Mouse (Mus musculus) thymus, postnatal 10 days (tissue): ENCODE data around the gene Parp16.
A peak's percentile ranks its signal among the peaks of the same experiment; 100 is the strongest.
"Not testable (repeated sequence)": the region's sequence is repeated elsewhere in the genome, so short reads cannot be mapped to it uniquely, and the experiment has no call there.

Experiments
- DNase-seq, 2 experiments: peaks; one replicate each; pipeline ENCODE4 v3.0.0; 2021; ENCODE audit warnings: low spot score in 2 of 2

Gene Parp16

GRCm38 (mm10) chr9:65178336-65179213 is 16.6 kb upstream of the Parp16 start:
- DNase-seq: no peak

DNA sequence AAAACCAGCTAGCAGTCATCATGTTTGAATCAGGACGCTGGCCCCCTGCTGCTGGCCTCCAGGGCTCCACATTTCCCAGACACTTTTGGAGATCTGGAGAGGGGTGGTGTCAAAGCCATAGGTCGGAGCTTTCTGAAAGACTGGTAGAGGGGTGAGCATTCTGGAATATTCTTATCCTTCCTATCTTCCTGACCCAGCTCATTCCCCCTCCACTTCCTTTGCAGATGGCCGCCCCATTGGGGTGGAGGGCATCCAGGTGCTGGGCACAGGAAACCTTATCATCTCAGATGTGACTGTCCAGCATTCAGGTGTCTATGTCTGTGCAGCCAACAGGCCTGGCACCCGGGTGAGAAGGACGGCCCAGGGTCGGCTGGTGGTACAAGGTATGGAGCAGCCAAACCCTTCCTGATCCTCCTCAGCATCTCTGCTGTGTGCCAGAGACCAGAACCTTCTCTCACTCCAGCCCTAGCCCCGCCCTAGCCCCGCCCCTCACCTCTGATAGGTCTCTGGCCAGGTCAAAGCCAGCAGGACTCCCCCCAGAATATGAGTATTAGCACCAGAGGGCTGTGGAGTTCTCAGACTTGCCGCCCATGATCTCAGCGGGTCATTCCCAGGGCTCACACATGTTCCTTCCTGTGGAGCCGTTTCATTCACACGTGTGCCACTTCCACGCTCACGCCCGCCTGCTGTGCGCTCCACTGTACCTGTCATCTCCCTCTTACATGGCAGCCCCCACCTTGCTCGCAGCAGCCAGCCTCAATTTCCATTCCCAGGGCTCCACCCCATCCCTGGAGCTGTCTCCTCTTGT is 15.1 kb upstream of the Parp16 start:
- no peak for DNase-seq

GRCm38 (mm10) chr9:65188599-65188998 is 6.6 kb upstream of the Parp16 start:
- DNase-seq: peak; percentile 39 to 63

GRCm38 (mm10) chr9:65190306-65190705 is 4.8 kb upstream of the Parp16 start:
- DNase-seq: no peak

GRCm38 (mm10) chr9:65191389-65191754 is 3.8 kb upstream of the Parp16 start:
- DNase-seq: no peak

DNA sequence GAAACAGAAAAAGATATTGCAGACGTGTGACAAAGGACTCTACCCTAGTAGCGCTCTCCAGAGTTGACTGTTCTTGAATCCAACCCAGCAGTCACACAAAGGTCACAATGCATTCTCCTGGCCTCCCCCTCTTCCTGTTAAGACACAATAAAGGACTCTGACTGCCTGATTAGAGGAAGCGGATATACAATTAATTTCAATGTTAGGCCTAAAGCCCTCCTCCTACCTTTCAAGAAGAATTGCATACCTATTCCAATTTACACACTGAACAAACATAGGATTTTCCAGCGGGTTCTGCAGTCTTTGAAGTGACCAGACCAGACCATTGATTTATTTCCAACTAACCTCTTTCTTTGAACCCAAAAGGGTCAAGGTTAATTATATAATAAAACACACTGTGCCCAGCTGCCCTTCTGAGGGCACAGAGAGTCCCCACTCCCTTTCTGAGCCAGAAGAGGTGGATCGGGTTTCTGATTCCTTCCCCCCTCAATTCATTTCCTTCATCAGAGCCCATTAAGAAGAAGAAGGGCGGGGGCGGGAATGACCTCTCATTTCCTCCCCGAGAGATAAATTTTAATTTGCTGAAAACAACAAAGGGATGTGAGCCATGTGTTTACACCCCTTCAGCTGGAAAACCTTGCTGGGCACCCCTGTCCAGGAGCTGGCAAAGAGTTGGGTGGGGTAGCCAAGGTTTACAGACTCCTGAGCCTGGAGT is 3.2 kb upstream of the Parp16 start:
- DNase-seq: no peak

DNA sequence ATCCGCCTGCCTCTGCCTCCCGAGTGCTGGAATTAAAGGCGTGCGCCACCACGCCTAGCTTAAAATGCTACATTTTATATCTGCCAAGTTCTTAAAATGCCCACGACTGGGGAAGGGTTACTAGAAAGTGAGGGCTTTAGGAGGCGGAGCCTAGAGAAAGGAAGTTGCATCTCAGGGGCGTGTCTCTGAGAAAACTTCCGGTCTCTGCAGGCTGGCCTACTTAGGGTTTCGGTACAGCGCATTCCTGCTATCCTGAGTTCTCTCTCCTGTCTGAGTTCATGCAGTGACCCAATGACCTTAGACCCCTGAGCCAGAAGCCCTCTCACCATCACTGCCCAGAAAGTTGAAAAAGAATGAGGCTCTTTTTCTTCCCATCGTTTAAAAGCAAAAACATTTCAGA is 1.9 kb upstream of the Parp16 start:
- no peak for DNase-seq

DNA sequence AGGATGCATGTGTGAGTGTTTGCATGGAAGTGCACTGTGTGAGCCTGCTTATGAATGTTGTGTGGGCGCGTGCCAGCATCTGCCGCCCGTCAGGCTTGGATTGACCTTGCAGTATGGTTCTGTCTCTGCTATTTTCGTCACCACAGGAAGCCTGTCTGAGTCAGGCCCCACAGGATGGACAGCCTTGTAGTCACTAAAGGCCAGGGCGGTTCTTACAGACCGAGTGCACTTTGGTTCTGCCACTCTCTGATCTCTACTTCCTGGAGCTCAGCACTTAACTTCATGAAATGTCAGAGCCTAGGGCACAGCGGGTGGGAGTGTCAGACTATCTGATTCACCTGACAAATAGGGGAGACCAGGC is 448 bp downstream of the Parp16 start:
- no peak for DNase-seq

GRCm38 (mm10) chr9:65195982-65196737 is 1.0 kb downstream of the Parp16 start:
- no peak for DNase-seq

- DNase-seq: peak; percentile 90 to 99
Observed at GRCm38 (mm10) chr9:65196738-65197569, 1.8 kb downstream of the Parp16 start.

GRCm38 (mm10) chr9:65197826-65198225 is 2.7 kb downstream of the Parp16 start:
- no peak for DNase-seq

GRCm38 (mm10) chr9:65199723-65200122 is 4.6 kb downstream of the Parp16 start:
- no peak for DNase-seq

DNA sequence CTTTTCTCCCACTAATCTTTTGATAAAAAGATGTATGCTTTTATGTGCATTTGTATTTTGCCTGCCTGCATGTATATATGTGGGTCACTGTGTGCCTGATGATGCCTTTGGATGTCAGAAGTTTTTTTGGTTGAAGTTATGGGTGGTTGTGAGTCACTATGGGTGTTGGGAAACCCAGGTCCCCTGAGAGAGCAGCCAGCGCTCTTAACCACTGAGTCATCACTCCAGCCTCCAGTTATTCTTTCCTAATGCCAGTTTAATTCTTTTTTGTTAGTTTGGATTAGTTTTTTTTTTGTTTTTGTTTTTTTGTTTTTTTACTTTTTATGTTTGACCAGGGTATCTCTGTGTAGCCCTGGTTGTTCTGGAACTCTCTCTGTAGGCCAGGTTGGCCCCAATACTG is 5.5 kb downstream of the Parp16 start:
- DNase-seq: no peak

GRCm38 (mm10) chr9:65201021-65201380 is 5.8 kb downstream of the Parp16 start:
- no peak for DNase-seq

DNA sequence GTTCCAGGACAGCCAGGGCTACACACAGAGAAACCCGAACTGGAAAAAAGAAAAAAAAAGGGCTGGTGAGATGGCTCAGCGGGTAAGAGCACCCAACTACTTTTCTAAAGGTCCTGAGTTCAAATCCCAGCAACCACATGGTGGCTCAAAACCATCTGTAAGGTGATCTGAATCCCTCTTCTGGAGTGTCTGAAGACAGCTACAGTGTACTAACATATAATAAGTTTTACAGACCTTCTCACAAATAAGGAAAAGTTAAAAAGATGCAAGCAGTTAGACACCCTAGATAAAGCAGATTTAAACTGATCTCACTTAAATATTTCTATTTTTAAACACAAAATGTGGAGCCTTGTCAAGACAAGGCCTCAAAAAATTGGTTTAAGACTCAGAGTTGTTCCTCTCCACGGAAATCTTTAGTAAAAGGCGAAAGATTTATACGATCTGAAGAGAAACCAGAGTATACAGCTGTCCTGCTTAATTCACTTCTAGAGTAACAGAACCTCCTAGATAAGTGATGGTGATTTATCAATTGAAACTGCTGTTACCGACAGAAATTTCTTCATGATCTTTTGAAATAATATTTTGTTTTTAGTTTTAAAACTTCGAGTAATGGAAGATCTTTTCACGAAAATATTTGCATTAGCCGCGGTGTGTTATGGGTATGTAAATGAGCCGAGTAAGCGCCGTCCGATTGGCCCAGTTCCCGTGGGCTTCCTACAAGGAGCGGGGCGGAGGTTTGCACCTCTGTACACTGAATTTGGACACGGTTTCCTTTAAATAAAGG is 6.4 kb downstream of the Parp16 start:
- DNase-seq: peak; percentile 61 to 76

GRCm38 (mm10) chr9:65202165-65202754 is 7.1 kb downstream of the Parp16 start:
- no peak for DNase-seq

- DNase-seq: no peak
Observed at GRCm38 (mm10) chr9:65205049-65205815, 10.1 kb downstream of the Parp16 start.

GRCm38 (mm10) chr9:65207041-65207815 is 12.1 kb downstream of the Parp16 start:
- not testable (repeated sequence) for DNase-seq
